Mouse (Mus musculus) lung, embryonic 16.5 days (tissue): ENCODE measurements around the gene Fmnl1. TPM values are rescaled to one million over a fixed set of nuclear protein-coding genes. Genes with fewer than 3 reads are reported as not detected.

ENCODE experiments used
- ATAC-seq: fragments of 200-750 bp; cut with Nextera tagmentation; 2 replicates; pipeline ENCODE4 v1.8.0; 2017; ENCODE audit warnings: low read depth, mild to moderate bottlenecking, moderate library complexity
- H3K27ac ChIP-seq: fragments of 300-500 bp; sonication (generic); 2 replicates; pipeline ENCODE4 v1.5.1; 2014; ENCODE audit warnings: mild to moderate bottlenecking, control low read depth, low read length
- H3K27me3 ChIP-seq: fragments of 300-500 bp; sonication (generic); 2 replicates; pipeline ENCODE4 v1.6.1; 2014; ENCODE audit warnings: low read depth, low read length, mixed read lengths; ENCODE audit not compliant: control insufficient read depth, insufficient read depth
- H3K36me3 ChIP-seq: fragments of 300-500 bp; sonication (generic); 2 replicates; pipeline ENCODE4 v1.6.1; 2014; ENCODE audit warnings: low read length; ENCODE audit not compliant: control insufficient read depth, insufficient read depth
- H3K4me1 ChIP-seq: fragments of 300-500 bp; sonication (generic); replicated peaks from 2 replicates; pipeline ENCODE4 v1.6.1; 2014; ENCODE audit warnings: low read length, mixed read lengths; ENCODE audit not compliant: control insufficient read depth, insufficient read depth
- H3K4me2 ChIP-seq: fragments of 300-500 bp; sonication (generic); 2 replicates; pipeline ENCODE4 v1.6.1; 2014; ENCODE audit warnings: low read depth, low read length, control low read depth
- H3K4me3 ChIP-seq: fragments of 300-500 bp; sonication (generic); 2 replicates; pipeline ENCODE4 v1.5.1; 2014; ENCODE audit warnings: mild to moderate bottlenecking, low read length, control low read depth
- H3K9ac ChIP-seq: fragments of 300-500 bp; sonication (generic); 2 replicates; pipeline ENCODE4 v1.6.1; 2014; ENCODE audit warnings: low read length, control low read depth
- H3K9me3 ChIP-seq: fragments of 300-500 bp; sonication (generic); 2 replicates; pipeline ENCODE4 v1.6.1; 2016; ENCODE audit warnings: low read length; ENCODE audit not compliant: control insufficient read depth
- WGBS: fragments of 180-500 bp; shearing (Covaris S2); extraction: QIAGEN DNeasy Blood & Tissue Kit; methylation state at CpG from one replicate; pipeline ENCODE4 v1.1.7; 2014; 5-methylcytosine and 5-hydroxymethylcytosine counted together
- polyA plus RNA-seq: library from polyadenylated mRNA; unstranded; fragments of >200 nt; fragmentation: Nextera tagmentation; extraction: Ambion mirVana; gene quantifications from 2 replicates; pipeline ENCODE4 v1.2.1, GENCODE M21; 2015

Gene Fmnl1
- polyA plus RNA-seq, 1 experiment from 2014 or later = 2.9 TPM

DNA sequence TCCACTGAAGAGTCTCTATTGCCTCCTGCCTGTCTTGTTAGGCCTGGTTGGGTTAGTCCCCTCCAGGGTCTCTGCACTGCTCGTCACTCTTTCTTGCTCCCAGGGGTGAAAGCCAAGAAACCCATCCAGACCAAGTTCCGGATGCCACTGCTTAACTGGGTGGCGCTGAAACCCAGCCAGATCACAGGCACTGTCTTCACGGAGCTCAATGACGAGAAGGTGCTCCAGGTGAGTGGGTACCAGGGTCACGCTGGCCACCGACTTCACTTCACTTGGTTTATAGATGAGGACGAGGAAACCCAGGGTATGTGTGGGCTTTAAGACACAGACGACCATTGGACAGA is 22.9 kb downstream of the Fmnl1 start:
- Histone ChIP-seq H3K9ac (no peak overlapping the region), H3K27ac (no peak overlapping the region), H3K27me3 (peaks cover 70% of the 10 kb centered on the region), H3K9me3 (no peaks in the 10 kb centered on the region), H3K4me1 (peaks cover 1% of the 10 kb centered on the region), H3K4me3 (no peak overlapping the region), H3K4me2 (no peak overlapping the region), H3K36me3 (no peaks in the 10 kb centered on the region)
- WGBS = 30% methylated on average over 9 of the region's 9 CpGs
- ATAC-seq = no peak

DNA sequence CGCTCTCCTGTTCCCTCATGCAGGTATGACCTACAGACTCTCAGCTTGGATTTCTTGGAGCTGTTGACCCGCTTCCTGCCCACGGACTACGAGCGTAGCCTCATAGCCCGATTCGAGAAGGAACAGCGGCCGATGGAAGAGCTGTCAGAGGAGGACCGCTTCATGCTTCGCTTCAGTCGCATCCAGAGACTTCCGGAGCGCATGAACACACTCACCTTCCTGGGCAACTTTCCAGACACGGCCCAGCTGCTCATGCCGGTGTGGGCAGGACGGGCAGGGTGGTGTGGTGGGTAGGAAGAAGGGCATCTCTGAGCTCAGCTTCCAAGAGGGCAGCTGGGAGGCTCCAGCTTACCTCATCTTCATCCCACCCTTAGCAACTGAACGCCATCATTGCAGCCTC is 24.3 kb downstream of the Fmnl1 start:
- H3K4me1 ChIP-seq = peaks cover 9% of the 10 kb centered on the region
- H3K27me3 ChIP-seq = peaks cover 84% of the 10 kb centered on the region
- no peaks in the 10 kb centered on the region for H3K36me3 ChIP-seq
- no peak overlapping the region for H3K27ac ChIP-seq
- no peak overlapping the region for H3K4me3 ChIP-seq
- ATAC-seq = no peak
- H3K9ac ChIP-seq = no peak overlapping the region
- 76% methylated on average over 18 of the region's 18 CpGs for WGBS
- no peaks in the 10 kb centered on the region for H3K9me3 ChIP-seq
- no peak overlapping the region for H3K4me2 ChIP-seq

DNA sequence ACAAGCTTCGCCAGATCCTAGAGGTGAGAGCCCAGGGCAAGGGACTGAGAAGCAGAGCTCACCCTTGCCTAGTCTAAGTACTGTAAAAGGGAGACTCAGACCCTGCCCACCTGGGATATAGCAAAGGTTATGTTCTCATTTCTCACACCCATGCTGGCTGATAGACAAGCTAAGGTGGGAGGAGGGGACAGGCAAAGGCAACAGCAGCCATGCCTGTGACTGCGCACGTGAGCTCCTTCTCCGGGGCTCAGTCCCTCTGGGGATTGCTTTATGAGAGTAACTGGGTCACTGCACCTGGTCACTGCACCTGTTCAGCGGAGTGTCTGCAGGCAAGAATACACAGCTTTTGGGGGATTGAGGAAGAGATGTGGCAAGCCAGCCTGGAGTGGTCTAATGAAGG is 24.7 kb downstream of the Fmnl1 start:
- Histone ChIP-seq H3K9ac (no peak overlapping the region), H3K9me3 (no peaks in the 10 kb centered on the region), H3K4me3 (no peak overlapping the region), H3K27me3 (peaks cover 86% of the 10 kb centered on the region), H3K36me3 (no peaks in the 10 kb centered on the region), H3K4me1 (peaks cover 9% of the 10 kb centered on the region), H3K27ac (no peak overlapping the region), H3K4me2 (no peak overlapping the region)
- 72% methylated on average over 5 of the region's 5 CpGs for WGBS
- no peak for ATAC-seq

DNA sequence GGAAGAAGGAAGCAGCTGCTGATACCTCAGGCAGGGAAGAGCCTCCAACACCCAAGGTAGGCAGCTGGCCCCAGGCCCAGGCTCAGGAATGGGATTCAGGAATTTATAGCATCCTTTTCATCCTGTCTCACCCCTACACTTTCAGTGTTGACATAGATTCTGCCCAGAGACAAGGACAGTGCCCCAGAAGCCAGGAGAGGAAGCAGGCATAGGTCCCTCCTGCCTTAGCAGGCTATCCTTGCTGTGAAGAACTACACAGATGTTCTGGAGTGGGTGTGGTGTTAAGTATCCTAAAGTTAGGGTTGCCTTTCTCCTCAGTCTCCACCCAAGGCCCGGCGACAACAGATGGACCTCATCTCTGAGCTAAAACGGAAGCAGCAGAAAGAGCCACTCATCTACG is 26.4 kb downstream of the Fmnl1 start:
- Histone ChIP-seq H3K36me3 (no peaks in the 10 kb centered on the region), H3K4me1 (peaks cover 13% of the 10 kb centered on the region), H3K4me2 (no peak overlapping the region), H3K27me3 (peaks cover 76% of the 10 kb centered on the region), H3K4me3 (no peak overlapping the region), H3K9me3 (no peaks in the 10 kb centered on the region), H3K9ac (no peak overlapping the region), H3K27ac (no peak overlapping the region)
- WGBS = 68% methylated on average over 4 of the region's 4 CpGs
- no peak for ATAC-seq

DNA sequence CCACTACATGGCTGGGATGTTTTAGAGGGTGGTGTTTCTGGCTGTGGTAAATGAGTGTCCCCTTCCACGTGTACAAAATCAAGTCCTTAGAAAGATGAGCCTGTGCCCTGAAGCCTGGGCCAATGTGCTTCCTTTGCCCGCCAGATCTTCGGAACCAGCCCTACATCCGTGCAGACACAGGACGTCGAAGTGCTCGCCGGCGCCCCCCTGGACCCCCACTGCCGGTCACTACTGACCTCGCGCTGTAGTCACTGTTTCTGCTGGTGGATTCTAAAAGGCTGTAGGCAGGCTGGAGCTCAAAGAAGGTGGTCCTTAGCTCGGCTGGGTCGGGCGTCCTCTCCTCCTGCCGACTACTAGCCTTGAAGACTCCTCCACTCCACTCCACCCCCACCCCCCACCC is 27.4 kb downstream of the Fmnl1 start:
- Histone ChIP-seq H3K9me3 (no peaks in the 10 kb centered on the region), H3K4me1 (peaks cover 13% of the 10 kb centered on the region), H3K27ac (no peak overlapping the region), H3K27me3 (peaks cover 66% of the 10 kb centered on the region), H3K4me2 (peak overlapping the region; percentile 72), H3K36me3 (no peaks in the 10 kb centered on the region), H3K9ac (no peak overlapping the region), H3K4me3 (peak overlapping the region; percentile 44)
- 6% methylated on average over 16 of the region's 16 CpGs for WGBS
- no peak for ATAC-seq

DNA sequence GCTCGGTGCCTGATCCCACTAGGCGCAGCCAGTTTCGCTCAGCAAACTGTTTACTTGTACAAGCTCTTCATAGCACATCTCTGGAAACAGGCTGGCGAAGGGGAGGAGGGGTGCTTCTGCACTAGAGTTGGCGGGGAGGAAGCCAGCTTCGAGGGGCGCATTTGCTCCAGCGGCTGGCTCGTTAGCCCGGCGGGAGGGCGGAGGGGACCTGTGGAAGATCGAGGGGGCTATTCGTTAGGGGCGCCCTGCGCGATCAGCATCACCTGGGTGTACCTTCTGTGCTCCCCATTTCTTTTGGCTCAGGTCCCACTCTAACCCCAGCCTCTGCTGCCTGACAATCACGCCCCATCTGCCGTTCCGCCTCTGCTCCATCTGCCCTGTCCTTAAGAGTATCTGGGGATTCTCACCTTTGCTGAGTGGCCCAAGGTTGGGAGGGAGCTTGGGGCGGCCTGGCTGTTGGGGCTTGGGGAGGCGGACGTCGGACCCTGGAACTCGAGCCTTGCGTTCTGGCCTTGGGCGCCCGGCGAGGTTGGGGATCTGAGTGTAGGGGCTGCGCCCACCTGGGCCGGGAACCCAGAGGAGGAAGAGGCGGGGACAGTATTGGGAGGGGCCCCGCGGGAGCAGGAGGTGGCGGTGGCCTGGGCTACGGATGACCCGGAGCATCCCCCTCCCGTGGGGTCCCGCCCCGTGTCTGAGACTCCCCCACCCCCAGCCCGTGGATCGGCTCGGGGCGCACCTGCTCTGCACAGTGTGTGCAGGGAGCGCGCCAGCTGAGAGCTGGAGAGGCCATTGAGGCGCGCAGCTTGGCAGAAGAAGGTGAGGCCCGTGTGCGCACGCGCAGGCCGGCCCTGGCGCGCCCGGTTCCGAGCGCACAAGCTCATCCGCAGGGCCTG is 28.2 kb downstream of the Fmnl1 start:
- WGBS = 6% methylated on average over 55 of the region's 59 CpGs
- ATAC-seq = peak; percentile 63
- Histone ChIP-seq H3K36me3 (no peaks in the 10 kb centered on the region), H3K4me2 (peak overlapping the region; percentile 72), H3K4me3 (peak overlapping the region; percentile 44), H3K9me3 (no peaks in the 10 kb centered on the region), H3K9ac (peak overlapping the region; percentile 52), H3K4me1 (peaks cover 13% of the 10 kb centered on the region), H3K27me3 (peaks cover 57% of the 10 kb centered on the region), H3K27ac (no peak overlapping the region)

DNA sequence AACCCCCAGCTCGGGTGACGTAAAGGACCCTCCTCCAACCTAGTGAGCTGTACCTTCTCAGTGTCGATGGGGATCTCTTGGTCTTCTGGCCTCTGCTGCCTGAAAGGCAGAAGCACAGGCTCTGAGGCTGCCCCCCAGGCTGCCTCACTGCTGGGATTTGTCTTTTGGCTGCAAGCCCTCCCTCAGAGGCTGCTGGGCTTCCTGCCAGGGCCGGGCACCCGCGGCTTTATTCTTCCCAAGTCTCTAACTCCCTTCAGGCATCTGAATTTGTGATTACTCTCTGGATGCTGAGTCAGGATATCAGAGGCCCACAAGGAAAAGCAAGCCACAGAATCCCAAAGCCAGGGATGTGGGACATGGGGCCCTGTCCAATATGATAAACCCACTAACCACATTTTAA is 30.8 kb downstream of the Fmnl1 start:
- H3K9me3 ChIP-seq = no peaks in the 10 kb centered on the region
- 23% methylated on average over 6 of the region's 6 CpGs for WGBS
- no peak overlapping the region for H3K9ac ChIP-seq
- H3K27ac ChIP-seq = no peak overlapping the region
- peak; percentile 37; the same call in 1 of the 2 replicates for ATAC-seq
- H3K4me2 ChIP-seq = no peak overlapping the region
- H3K27me3 ChIP-seq = peaks cover 39% of the 10 kb centered on the region
- no peaks in the 10 kb centered on the region for H3K36me3 ChIP-seq
- H3K4me1 ChIP-seq = peaks cover 13% of the 10 kb centered on the region
- no peak overlapping the region for H3K4me3 ChIP-seq

DNA sequence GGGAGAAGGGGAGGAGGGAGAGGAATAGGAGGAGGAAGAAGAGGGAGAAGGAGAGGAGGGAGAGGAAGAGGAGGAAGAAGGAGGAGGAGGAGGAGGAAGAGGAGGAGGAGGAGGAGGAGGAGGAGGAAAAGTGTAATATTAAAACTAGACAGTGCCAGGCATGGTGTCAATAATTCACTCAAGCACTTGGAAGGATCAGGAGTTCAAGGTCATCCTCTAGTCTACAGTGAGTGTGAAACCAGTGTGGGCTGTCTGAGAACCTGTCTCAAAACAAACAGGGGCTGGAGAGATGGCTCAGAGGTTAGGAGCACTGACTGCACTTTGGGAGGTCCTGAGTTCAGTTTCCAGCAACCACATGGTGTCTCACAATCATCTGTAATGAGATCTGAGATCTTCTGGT is 31.5 kb downstream of the Fmnl1 start:
- Histone ChIP-seq H3K4me1 (peaks cover 13% of the 10 kb centered on the region), H3K4me3 (no peak overlapping the region), H3K9ac (no peak overlapping the region), H3K9me3 (no peaks in the 10 kb centered on the region), H3K36me3 (no peaks in the 10 kb centered on the region), H3K27ac (no peak overlapping the region), H3K4me2 (no peak overlapping the region), H3K27me3 (peaks cover 32% of the 10 kb centered on the region)
- ATAC-seq = no peak

DNA sequence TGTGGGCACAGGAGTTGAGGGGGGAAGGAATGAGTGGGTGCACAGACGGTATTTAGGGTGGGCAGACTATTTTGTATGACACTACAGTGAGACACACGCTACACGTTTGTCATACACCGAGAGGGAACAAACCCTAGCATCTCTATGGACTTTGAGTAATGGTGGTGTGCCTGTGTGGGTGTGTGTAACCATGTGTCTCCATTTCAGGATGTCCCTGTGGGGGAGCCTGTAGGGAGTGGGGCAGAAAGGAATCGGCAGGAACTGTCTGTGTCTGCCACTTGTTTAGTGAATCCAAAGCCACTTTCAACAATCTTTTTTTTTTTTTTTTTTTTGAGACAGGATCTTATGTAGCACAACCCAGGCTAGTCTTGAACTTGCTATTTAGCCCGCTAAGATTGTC is 35.3 kb downstream of the Fmnl1 start:
- Histone ChIP-seq H3K4me3 (no peak overlapping the region), H3K27ac (no peak overlapping the region), H3K4me2 (no peak overlapping the region), H3K27me3 (no peaks in the 10 kb centered on the region), H3K36me3 (no peaks in the 10 kb centered on the region), H3K9ac (no peak overlapping the region), H3K9me3 (no peaks in the 10 kb centered on the region), H3K4me1 (peaks cover 4% of the 10 kb centered on the region; the same call in 1 of the 2 replicates)
- whole genome bisulfite sequencing = 86% methylated on average over 6 of the region's 6 CpGs
- no peak for ATAC-seq
